Mouse (Mus musculus): ENCODE results near the gene Flad1.
A peak's percentile ranks its signal among the peaks of the same experiment; 100 is the strongest.

Gene Flad1

DNA sequence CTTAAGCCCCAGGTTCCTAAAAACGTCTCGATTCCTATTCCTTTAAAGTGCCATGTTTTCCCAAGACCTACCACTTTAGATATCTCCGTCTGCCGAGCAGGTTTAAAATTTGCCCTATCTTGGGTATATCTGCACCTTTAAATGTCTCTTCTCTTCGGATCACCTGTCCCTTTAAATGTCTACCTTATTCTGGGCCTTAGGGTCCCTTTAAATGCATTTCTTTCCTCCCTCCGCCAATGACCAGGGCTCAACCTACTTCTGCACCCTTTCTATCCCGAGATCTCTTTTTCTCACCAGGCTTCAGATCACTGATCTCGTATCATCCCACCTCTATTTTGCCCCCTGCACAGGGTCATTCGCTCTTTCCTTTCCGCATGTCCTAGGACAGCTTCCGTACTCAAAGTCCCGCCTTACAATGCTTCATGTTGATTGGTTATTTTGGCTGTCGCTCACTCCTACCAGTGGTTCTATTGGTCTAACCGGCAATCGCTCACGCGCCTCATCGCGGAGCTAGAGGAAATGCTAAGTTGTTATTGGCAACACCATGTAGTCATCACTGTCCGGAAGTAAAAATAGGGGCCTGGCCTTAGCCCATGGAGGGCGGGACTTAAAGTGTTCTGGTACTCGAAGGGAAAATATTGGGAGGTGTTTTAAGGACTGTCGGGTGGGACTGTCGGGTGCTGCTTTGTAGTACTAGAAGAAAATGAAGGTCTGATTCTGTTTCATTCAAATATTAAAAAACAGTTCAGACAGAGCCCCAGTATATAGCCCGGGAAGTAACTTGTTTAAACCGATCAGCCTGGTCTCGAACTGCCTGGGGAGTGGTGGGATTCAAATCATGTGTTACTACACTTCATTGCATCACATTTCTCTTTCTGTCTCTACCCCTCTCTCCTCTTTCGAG is at the start of gene Flad1:
TSS of gene Flad1 (minus strand) at position 381 of the 904 bp plus-strand sequence.
- DNase-seq (ENCODE audit: extremely low read depth, low read depth) = peak; percentile 100

- DNase-seq (ENCODE audit: extremely low read depth, low read depth) = peak; percentile 91
Measured at GRCm38 (mm10) chr3:89458965-89459807, 47.5 kb upstream of the Flad1 start.

- DNase-seq (ENCODE audit: extremely low read depth, low read depth) = peak; percentile 95
Measured at GRCm38 (mm10) chr3:89458372-89458964, 46.8 kb upstream of the Flad1 start.

DNA sequence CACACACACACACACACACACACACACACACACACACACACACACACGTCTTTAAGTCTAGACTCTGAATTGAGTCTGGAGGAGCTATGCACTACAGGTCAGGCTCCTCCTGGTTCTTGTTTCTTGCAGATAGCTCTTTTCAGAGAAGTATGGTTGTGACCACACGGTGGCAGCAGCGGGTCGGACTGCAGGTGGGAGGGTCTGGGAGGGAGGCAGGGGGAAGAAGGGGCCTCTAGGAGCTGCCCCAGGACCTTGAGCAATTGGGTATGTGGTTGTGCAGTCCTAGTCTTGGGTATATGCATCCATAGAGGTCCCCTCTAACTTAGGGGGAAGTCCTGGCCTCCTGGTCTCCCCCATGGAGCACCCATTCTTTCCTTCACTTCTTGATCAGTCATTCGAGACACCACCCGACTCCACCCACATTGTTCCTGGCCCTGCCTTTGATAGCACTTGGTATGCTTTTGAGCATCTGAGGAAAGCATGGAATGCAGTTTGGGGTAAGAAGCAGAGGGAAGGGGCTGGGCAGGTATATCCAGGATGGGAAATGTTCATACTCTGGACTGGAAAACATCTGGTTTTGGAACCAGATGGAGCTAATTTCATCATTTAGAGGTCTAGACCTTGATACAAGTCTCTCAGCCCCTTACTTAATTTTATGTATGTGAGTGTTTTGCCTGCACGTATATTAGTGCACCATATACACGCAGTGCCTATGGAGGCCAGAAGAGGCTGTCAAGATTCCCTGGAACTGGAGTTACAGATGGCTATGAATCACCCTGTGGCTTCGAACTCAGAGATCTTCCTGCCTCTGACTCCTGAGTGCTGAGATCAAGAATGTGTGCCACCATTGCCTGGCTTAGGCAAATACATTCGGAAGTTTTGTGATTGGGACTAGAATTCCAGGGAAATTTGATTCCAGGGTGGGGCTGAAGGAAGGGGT is 45.3 kb upstream of the Flad1 start:
- DNase-seq (ENCODE audit: extremely low read depth, low read depth) = peak; percentile 83

- no peak for DNase-seq (ENCODE audit: extremely low read depth, low read depth)
Measured at GRCm38 (mm10) chr3:89455786-89456285, 44.2 kb upstream of the Flad1 start.

DNA sequence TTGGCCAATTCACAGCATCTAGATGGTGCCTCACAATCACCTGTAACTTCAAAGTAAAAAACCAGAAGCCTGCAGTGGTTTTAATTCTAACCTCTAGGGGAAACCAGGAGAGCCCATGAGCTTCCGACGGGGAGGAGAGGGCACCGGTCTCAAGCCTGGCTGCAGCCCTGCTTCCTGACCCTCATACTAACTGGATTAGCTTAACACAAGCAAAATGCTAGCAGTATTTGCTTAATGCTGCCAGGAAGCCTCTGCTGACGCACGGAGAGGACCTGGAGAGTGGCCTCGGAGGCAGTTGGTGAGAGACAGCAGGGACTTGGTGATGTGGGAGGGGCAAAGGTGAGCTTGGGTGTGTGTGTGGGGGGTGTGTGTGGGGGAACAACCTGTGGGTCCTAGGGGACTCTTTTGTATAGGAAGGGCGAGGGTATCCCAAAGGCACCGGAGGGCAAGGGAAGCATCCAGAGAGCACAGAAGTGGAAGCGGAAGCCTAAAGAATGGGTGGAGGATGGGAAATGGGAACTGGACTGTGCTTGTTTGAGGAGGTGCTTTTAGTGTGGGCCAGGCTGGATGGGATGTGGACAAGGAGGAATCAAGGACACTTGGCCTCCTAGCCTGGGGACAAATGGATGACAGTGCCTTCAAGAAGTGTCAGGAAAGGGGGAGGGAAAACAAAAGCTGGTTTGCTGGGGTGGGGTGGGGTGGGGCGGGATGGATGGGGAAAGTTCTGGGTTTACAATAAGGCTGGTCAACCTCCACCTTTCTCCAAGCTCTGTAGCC is 42.9 kb upstream of the Flad1 start, which contains the start of gene Pmvk:
TSS of gene Pmvk (plus strand) at position 141 of the 777 bp plus-strand sequence.
- DNase-seq (ENCODE audit: extremely low read depth, low read depth) = no peak

DNA sequence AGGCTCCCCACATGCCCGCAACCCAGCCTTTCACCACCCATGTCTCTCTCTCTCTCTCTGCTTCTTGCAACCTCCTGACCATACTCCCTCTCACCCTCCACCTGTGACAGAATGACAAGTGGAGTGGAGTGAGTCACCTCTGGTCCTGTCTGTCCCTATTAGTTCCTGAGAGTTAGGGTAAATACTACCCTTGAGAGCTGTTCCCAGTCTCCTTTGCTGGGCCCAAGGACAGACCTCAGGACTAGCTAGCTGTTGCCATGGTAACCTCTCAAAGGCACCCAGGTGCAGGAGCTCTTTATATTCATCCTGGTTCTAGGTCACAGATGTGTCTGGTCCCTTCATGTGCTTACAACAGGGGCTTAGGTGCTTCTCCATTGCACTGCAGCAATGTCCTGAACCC is 40.2 kb upstream of the Flad1 start:
- DNase-seq (ENCODE audit: extremely low read depth, low read depth) = no peak

GRCm38 (mm10) chr3:89449541-89449940 is 37.9 kb upstream of the Flad1 start:
- DNase-seq (ENCODE audit: extremely low read depth, low read depth) = peak; percentile 88

GRCm38 (mm10) chr3:89448720-89449537 is 37.3 kb upstream of the Flad1 start:
- DNase-seq (ENCODE audit: extremely low read depth, low read depth) = peak; percentile 99

- no peak for DNase-seq (ENCODE audit: extremely low read depth, low read depth)
Measured at GRCm38 (mm10) chr3:89440691-89441090, 29.0 kb upstream of the Flad1 start.

DNA sequence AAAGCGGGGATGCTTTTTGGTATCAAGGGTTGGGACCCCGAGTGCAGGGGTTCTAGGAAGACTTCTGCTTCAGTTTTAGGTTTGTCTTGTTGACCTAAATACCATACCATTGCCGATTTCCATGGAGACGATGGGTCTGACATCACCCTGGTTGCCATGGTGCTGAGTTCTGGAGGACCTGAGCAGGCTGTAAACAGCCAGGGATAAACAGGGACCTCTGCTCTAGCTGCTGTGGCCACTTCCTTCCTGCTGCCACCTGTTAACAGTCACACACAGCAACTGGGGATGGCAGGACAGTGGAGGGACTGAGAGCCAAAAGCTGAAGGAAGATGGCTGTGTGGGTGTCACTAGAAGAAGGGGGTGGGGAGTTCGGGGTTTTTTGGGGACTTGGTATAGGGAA is 25.6 kb upstream of the Flad1 start:
- no peak for DNase-seq (ENCODE audit: extremely low read depth, low read depth)

DNA sequence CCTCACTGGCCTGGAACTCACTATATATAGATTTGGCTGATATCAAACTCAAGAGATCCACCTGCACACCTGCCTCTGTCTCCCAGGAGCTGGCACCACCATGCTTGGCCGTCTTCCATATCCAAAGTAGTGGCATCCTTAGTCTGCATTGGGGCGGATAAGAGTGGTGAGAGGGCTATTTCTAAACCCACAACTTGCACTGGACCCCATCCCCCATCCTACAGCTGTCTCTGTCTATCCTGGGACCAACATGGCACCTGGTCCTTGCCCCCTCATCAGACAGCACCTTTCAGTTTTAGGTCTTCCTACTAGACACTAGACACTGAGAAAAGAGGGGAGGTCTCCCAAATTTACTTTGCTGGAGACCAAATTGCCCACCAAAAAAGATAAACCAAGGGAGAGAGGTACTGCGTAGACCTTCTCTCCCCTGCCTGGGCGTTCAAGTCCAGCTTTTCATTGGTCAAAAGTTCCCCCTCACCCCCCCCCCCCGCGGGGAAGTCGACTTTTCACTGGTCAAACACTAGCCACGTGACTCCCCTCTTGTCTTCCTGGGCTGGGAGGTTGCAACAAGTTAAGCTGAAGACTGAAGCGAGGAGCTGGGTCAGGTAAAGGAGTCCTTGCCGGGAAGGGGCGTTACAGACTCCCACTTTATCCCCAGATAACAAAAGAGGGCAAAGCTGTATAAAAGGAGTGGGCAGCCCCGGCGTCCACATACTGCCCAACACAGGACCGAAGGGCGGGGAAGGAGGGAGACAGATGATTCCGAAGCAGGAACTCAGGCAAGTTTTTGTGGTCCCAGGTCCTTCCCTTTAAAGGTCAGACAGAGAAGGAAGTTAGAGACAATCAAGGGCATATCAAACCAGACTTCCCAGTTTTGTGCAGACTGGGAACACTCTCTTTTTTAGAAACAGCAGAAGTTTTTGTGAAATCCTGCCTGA is 24.8 kb upstream of the Flad1 start, which contains the start of gene Pbxip1:
TSS of gene Pbxip1 (plus strand) at position 531 of the 938 bp plus-strand sequence.
- peak; percentile 85 for DNase-seq (ENCODE audit: extremely low read depth, low read depth)

DNA sequence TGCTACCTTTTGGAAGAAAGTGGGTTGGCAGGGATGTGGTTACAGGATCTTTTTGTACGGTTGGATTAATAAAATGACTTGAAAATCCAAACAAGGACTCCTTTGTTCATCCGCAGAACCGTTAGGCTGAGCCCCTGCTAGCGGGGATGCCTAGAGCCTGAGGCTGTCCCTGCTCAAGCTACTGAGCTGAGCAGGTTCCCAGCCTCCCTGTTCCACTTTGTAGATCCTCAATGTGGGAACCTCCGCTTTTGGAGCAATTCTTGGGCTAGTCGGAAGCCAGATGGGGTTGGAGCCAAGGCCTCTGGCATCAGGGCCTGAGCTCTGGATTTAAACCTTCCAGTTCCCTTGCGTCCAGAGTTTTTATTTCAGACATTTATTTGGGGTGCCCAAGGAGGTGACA is 23.4 kb upstream of the Flad1 start:
- DNase-seq (ENCODE audit: extremely low read depth, low read depth) = no peak

DNA sequence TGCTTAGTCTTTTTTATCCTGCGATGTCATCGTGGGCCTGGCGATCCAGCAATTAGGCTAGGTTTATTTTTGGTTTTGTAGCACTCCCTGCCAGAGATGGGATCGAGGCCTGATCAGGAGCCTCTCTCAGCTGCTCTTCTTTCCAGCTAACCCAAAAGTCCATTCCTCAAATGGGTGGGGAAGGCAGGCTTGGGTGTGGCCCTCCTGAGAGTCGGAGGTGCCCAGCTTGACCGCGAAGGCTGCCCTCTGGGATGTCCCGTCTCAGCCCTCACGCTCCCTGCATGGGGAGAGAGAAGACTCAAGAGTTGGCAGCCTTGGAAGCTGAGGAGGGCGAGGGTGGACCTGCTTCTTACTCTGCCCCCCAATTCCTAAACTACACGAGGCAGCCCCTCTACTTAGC is 22.9 kb upstream of the Flad1 start:
- DNase-seq (ENCODE audit: extremely low read depth, low read depth) = no peak

GRCm38 (mm10) chr3:89432606-89433005 is 20.9 kb upstream of the Flad1 start:
- DNase-seq (ENCODE audit: extremely low read depth, low read depth) = no peak

- DNase-seq (ENCODE audit: extremely low read depth, low read depth) = peak; percentile 90
Measured at GRCm38 (mm10) chr3:89430171-89431159, 18.8 kb upstream of the Flad1 start, which contains the start of gene Pygo2. Gene Pygo2 (plus strand): TSS chr3:89430214.
